Mouse (Mus musculus): ENCODE data around the gene Tcp1. TPM values are rescaled to one million over a fixed set of nuclear protein-coding genes. Genes with fewer than 3 reads are reported as not detected.
A peak's percentile ranks its signal among the peaks of the same experiment; 100 is the strongest.
"Not testable (repeated sequence)": the region's sequence is repeated elsewhere in the genome, so short reads cannot be mapped to it uniquely, and the experiment has no call there.

Tcp1 gene
- total RNA-seq, 1 experiment from 2014 or later: 436 TPM

DNA sequence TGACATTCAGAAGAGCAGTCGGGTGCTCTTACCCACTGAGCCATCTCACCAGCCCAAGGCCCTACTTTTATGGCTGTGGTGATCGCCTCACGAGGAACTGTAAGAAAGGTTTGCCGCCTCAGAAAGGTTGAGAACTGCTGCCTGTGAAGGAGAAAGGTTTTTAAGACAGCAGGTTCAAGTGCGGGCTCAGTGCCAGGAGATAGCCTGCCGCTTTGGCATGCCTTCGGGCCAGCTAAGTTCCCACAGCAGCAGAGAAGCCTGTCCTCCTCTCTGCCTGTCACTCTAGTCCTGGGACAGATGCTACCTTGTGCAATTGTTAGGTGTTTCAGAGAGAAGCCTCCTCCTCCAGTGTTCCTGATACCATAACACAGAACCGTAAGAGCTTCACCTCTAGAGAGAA is 41.2 kb downstream of the Tcp1 start:
- no peak for ATAC-seq (replicated peaks; ENCODE audit: insufficient number of reproducible peaks, low FRiP score, low TSS enrichment, poor library complexity, severe bottlenecking)

DNA sequence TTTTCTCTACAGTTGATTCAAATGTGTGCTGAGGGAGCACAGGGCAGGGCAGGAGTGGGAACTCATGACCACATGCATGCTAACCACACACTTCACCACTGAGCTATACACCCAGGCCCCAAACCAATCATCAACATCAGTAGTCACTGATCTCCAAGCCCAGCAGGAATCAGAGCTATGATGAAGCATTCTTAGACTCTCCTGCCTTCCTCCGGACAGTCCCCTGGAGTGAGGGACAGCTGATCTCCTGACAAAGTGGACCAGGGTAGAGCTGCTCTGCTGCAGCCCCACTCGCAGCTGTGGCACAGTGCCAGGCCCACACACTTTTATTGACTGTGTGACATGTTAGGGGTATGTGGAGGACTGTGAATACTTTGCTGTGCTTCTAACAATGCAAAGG is 43.9 kb downstream of the Tcp1 start:
- ATAC-seq (replicated peaks; ENCODE audit: insufficient number of reproducible peaks, low FRiP score, low TSS enrichment, poor library complexity, severe bottlenecking): not testable (repeated sequence)

- ATAC-seq (replicated peaks; ENCODE audit: insufficient number of reproducible peaks, low FRiP score, low TSS enrichment, poor library complexity, severe bottlenecking): peak; percentile 95
Observed at GRCm38 (mm10) chr17:12960331-12960873, 44.9 kb downstream of the Tcp1 start, which contains the start of gene Acat2. Gene Acat2 (minus strand): TSS chr17:12960747.

- no peak for ATAC-seq (replicated peaks; ENCODE audit: insufficient number of reproducible peaks, low FRiP score, low TSS enrichment, poor library complexity, severe bottlenecking)
Observed at GRCm38 (mm10) chr17:12963476-12963875, 48.0 kb downstream of the Tcp1 start.

- no peak for ATAC-seq (replicated peaks; ENCODE audit: insufficient number of reproducible peaks, low FRiP score, low TSS enrichment, poor library complexity, severe bottlenecking)
Observed at GRCm38 (mm10) chr17:12967173-12967572, 51.7 kb downstream of the Tcp1 start.

GRCm38 (mm10) chr17:12973851-12974250 is 58.4 kb downstream of the Tcp1 start:
- ATAC-seq (replicated peaks; ENCODE audit: insufficient number of reproducible peaks, low FRiP score, low TSS enrichment, poor library complexity, severe bottlenecking): no peak

Other genes with a start within 250 kb of the Tcp1 start
- gene Slc22a1, start 239.9 kb upstream of the Tcp1 start, total RNA-seq (2017): not detected in 3 replicates
- gene Igf2r, start 146.0 kb upstream of the Tcp1 start, total RNA-seq (2017): 19.7 to 53.8 TPM (median 24.1 TPM) in 3 replicates
- gene Mas1, start 47.6 kb upstream of the Tcp1 start, total RNA-seq (2017): not detected in 3 replicates
- gene Mrgprh, start 39.7 kb upstream of the Tcp1 start, total RNA-seq (2017): not detected in 3 replicates
- 1.1 TPM in 1 of 3 replicates, not detected in the others for gene Pnldc1, start 5.5 kb upstream of the Tcp1 start, total RNA-seq (2017)
- 38.6 to 83.5 TPM (median 62.1 TPM) in 3 replicates for gene Mrpl18, start 644 bp downstream of the Tcp1 start, total RNA-seq (2017)
- 0.68 to 2.3 TPM in 2 of 3 replicates, not detected in the other for gene Acat3, start 24.9 kb downstream of the Tcp1 start, total RNA-seq (2017)
- gene Acat2, start 45.0 kb downstream of the Tcp1 start, total RNA-seq (2017): 5.4 to 12.1 TPM (median 10.4 TPM) in 3 replicates
- gene Wtap, start 78.5 kb downstream of the Tcp1 start, total RNA-seq (2017): 228 to 388 TPM (median 260 TPM) in 3 replicates
- gene Sod2, start 91.1 kb downstream of the Tcp1 start, total RNA-seq (2017): 65.9 to 86.6 TPM (median 72.3 TPM) in 3 replicates
- gene Gpr31b, start 136.6 kb downstream of the Tcp1 start, total RNA-seq (2017): 1.3 to 2.8 TPM in 2 of 3 replicates, not detected in the other
- gene Tcp10b, start 145.4 kb downstream of the Tcp1 start, total RNA-seq (2017): 0.85 TPM in 1 of 3 replicates, not detected in the others
- 0.76 to 1.4 TPM (median 0.78 TPM) in 3 replicates for gene Unc93a, start 216.1 kb downstream of the Tcp1 start, total RNA-seq (2017)